Mouse (Mus musculus): Measurements from ENCODE around the gene Fbxw5. TPM values are rescaled to one million over a fixed set of nuclear protein-coding genes. Genes with fewer than 3 reads are reported as not detected.

Fbxw5 gene
- total RNA-seq, 2 experiments from 2014 or later = 112 to 127 TPM

DNA sequence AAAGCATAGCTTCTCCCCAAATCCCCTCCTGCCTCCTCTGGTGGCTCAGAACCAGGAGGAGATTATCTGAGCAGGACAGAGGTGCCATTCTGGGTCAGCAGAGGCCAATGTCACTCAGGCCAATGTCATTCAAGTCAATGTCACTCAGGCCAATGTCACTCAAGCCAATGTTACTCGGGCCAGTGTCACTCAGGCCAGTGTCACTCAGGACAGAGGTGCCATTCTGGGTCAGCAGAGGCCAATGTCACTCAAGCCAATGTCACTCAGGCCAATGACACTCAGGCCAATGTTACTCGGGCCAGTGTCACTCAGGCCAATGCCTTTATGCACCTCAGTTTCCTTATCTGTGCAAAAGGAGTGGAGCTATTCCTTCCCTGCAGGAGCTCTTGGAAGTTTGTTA, 28.0 kb upstream of the Fbxw5 start:
- DNase-seq (ENCODE audit: low spot score in 2 of 2) = no peak
- intact Hi-C loops (cut with DNase I) = no loop called here

DNA sequence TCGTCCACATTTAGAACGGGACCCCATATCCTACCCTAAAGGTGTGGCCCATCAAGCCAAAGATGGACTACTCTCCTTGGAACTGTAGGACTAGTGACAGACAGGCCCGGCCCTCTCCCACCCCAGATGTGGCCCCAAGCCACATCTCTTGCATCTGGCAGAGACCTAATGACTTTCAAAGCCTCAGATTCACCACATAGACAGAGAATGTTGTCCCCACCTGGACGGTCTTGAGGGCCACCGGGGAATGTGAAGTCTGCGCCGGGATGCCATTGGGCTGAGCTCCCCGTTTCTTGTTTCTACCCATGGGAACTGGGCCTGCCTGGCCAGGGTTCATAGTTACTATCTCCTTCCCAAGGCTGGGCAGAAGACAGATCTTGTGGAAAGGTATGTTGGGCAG, 23.0 kb upstream of the Fbxw5 start:
- intact Hi-C loops (cut with DNase I) = no loop called here
- DNase-seq (ENCODE audit: low spot score in 2 of 2) = no peak

DNA sequence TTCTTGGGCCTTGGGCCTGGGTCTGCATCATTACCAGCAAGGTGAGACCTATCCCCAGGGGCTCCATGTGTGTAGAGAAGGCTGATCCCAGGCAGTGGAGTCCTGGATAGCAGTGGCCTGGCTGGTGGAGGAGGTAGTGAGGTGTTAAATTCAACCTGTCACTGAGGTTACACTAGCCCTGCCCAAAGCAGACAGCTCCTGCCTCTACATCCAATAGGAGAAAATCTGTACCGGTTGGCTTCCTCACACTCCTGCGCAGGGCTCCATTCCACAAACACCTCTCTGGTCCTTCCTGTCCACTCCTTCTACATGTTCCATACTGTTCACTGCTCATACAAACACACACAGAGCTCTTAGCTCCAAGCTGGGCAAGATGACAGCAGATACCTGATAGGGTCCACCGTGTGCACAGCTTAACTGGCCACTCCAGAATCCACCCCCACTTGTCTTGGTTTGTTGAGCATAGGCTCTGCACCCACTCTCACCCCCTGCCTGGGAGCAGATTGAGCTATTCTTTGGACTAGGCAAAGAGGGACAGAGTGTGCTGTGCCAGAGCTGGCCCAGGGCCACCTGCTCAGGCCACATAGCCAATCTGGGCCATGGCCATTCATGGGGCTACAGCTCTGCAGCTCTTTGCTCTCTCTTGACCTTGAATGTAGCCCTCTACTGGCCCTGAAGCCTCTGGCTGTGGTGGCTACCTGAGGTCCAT, 22.4 kb upstream of the Fbxw5 start:
- intact Hi-C loops (cut with DNase I) = no loop called here
- DNase-seq (ENCODE audit: low spot score in 2 of 2) = no peak

DNA sequence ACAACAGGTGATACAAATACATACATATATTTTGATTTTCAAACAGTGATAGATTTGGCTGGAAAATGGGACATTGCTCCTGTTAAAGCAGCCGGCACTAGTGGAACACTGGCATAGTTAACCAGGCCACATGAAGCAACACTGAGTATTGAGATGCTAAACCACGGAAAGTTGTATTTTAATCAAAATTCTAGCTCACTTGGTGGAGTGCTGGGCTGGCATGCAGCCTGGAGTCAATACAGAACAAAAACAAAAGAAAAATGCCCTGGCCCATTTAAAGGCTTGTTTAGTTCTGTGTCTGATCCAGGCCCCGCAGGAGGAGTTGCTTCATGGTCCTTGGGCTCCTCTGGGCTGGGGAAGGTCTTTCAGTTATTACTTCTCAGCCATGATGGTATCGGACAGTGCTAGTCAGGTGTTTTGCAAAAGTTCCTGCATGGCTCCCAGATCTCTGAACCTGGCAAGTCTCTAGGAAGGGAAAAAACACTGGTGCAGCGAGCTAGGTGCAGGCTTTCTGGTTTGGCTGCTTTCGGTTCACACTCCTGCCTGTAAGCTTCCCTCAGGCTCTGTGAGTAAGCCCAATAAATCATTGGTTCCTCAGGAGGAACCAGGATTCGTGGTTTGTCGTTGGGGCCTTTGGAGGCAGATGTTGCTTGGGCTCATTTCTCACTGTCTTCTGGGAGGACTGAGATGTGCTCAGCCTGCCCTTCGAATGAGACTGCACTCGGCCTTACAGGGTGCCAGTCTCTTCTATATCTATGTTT, 20.8 kb upstream of the Fbxw5 start:
- intact Hi-C loops (cut with DNase I) = loop anchor here (10.0 kb wide), 1 partner anchor 55 kb away; the partner anchor contains the start of genes Abca2 and Fut7
- DNase-seq (ENCODE audit: low spot score in 2 of 2) = no peak

DNA sequence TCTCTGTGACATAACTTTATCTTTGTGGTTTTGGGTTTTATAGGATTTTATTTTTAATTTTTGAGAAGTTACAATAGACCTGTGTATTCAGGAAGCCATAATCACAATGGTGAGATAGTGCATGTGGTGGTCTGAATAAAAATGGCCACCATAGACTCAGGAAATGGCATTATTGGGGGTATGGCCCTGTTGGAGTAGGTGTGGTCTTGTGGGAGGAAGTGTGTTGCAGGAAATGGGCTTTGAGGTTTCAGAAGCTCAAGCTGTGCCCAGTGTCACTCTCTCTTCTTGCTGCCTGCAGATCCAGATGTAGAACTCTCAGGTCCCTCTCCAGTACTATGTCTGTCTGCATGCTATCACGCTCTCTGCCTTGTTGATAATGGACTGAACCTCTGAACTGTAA, 20.0 kb upstream of the Fbxw5 start:
- DNase-seq (ENCODE audit: low spot score in 2 of 2) = no peak
- intact Hi-C loops (cut with DNase I) = loop anchor here (10.0 kb wide), 1 partner anchor 56 kb away; the partner anchor contains the start of genes Abca2 and Fut7

DNA sequence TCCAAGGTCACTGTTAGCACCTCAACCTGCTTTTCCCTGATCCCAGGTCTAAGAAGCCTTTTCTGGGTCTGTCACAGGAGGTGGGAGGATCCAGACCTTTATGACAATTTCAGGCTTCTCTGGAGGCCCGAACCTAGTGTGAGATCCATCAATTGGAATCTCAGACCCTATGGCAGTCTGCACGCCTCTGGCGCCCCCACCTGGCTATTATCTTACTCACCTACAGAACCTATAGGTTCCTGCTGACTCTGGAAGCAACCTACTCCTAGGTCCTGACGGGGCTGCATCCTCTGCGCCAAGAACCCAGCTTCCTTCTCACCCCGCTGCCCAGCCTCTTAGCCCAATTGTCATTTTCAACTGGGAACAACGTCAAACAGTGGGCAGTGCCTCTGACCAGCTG, 17.6 kb upstream of the Fbxw5 start:
- intact Hi-C loops (cut with DNase I) = loop anchor here (10.0 kb wide), 1 partner anchor 58 kb away; the partner anchor contains the start of genes Abca2 and Fut7
- no peak for DNase-seq (ENCODE audit: low spot score in 2 of 2)

DNA sequence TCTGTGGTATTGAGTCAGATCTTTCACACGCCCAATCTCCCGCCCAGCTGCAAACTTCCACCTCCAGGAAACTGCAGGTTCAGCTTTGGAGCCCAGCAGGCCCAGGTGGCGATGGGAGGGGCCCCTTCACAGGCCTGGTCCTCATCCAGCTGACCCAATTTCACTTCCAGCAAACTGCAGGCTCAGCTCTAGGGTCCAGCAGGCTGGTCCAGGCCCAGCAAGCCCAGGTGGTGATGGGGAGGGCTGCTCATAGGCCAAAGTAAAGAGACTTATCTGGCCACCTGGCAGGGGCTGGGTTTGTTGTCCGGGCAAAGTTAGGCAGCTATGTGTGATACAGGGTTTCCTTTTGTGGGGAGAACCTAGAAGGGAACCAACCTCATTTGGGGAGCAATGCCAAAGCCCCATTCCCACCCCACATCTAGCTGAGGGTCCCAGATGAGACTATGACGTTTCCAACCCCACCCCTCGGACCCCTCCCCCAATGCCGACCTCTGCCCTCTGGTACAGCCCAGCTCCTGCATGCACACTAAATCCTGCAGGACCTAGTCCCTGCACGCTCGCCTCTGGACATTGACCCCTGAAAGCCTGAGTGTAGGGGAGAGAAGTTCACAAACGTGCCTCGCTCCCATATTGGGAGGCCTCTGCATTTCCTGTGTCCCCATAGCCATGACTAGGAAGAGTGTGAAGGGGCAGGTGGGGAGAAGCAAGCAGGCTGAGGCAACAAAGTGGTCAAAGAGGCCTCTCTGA, 15.5 kb upstream of the Fbxw5 start:
- intact Hi-C loops (cut with DNase I) = loop anchor here (10.0 kb wide), 1 partner anchor 60 kb away; the partner anchor contains the start of genes Abca2 and Fut7

DNA sequence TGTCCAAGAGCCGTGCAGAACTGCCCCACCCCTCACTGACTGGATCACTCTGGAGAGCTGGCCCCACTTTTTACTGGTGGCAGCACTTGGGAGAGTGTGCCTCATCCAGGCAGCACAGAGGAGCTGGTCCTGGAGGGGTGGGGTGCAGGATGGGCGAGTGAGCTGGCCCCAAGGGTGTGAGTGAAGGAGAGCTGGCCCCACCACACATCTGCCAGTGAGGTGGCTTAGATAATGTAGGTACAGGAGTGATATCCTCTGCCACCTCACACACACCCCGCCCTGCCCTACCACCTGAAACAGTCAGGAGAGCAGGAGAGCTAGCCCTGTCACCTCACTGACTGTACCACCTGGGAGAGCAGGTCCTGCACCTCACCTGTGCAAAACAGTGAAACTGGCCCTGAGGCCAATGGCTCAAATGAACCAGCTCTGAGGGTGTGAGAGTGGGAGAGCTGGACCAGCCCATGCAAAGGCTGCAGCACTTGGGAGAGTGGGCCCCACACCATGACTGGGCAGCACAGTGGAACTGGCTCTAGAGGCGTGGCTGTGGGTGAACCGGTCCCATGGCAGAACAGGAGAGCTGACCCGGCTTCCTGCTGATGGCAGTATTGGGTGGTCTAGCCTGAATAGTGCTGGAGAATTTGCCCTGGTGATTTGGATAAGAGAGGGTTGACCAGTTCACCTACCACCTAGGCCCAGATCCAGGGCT, 12.4 kb upstream of the Fbxw5 start:
- no peak for DNase-seq (ENCODE audit: low spot score in 2 of 2)
- intact Hi-C loops (cut with DNase I) = loop anchor here (10.0 kb wide), 1 partner anchor 63 kb away; the partner anchor contains the start of genes Abca2 and Fut7

More for the DNA sequence above, 15.5 kb upstream of the Fbxw5 start:
- DNase-seq (ENCODE audit: low spot score in 2 of 2) = no peak

DNA sequence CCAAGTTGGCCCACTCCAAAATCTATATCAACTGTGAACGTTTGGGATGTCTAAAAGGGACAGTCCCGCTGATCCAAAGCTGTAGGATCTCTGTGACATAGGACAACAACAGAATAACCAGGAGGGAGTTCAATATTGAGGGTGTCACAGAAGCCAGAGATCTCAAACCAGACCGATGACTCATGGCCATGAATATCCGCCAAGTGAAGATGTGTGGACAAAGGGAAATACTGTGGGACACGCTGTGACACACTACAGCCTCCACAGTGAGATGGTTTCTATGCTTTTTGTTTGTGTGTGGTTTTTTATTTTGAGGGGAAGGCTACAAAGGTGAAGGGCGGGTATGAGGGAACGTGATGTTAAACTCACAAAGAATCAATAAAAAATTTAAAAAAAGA, 11.9 kb upstream of the Fbxw5 start:
- intact Hi-C loops (cut with DNase I) = loop anchor here (10.0 kb wide), 1 partner anchor 64 kb away; the partner anchor contains the start of genes Abca2 and Fut7
- no peak for DNase-seq (ENCODE audit: low spot score in 2 of 2)

DNA sequence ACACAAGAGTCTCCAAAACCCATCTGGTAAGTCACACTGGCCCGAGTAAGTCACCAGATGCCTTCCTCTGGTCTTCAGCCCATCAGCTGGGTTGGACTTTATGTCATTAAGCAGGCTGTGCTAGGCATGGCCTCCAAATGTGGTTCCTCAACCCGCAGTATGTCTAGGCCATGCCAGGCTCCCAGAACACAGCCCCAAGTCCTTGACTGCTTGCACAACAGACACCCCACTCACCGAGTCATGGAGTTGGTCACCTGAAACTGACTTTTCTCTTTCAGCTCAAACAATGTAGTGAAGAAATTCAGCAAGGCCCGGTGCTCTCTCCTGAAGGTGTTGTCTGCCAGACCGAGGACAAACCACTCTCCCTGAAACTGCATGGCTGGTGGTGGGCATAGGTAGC, 7.6 kb upstream of the Fbxw5 start:
- intact Hi-C loops (cut with DNase I) = no loop called here
- no peak for DNase-seq (ENCODE audit: low spot score in 2 of 2)

DNA sequence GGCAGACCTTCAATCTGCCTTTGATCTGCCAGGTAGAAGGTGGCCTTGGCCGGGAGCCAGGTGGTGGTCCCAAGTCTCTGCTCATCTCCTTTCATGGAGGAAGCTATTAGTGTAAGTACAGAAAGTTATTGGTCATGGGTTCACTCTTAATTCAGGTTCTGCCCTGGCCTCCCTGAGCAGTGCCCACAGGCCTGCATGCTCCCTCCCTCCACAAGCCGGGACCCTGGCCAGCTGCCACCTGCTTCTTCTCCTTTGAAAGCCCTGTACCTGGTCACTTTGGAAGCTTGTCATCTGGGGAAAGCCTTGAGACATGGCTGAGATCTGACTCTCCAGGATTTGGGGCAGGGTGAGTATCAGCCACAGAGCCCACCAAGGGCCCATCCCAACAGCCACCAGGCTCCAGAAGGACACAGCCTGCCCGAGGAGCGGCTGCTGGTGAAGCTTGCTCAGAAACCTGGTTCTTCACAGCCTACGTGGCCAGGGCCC, 7.0 kb upstream of the Fbxw5 start, which contains the start of gene Lcn12:
TSS of gene Lcn12 (minus strand) at position 436 of the 486 bp plus-strand sequence.
- DNase-seq (ENCODE audit: low spot score in 2 of 2) = no peak
- intact Hi-C loops (cut with DNase I) = no loop called here

DNA sequence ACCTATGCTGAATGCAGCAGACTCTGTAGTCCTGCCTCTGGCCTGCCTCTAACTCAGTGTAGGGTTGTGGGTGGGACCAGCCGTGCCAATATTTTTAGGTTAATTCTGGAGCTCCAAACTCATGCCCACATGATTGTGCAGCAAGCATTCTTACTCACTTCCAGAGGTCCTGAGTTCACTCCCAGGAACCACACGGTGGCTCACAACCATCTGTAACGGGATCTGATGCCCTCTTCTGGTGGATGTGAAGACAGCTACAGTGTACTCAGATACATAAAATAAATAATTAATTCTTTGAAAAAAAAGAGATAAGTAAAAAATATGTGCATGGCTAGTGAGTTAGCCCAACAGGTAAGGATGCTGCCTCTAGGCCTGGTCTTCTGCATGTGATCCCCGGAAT, 4.1 kb upstream of the Fbxw5 start:
- intact Hi-C loops (cut with DNase I) = no loop called here
- peak; percentile 27 to 43 for DNase-seq (ENCODE audit: low spot score in 2 of 2)

DNA sequence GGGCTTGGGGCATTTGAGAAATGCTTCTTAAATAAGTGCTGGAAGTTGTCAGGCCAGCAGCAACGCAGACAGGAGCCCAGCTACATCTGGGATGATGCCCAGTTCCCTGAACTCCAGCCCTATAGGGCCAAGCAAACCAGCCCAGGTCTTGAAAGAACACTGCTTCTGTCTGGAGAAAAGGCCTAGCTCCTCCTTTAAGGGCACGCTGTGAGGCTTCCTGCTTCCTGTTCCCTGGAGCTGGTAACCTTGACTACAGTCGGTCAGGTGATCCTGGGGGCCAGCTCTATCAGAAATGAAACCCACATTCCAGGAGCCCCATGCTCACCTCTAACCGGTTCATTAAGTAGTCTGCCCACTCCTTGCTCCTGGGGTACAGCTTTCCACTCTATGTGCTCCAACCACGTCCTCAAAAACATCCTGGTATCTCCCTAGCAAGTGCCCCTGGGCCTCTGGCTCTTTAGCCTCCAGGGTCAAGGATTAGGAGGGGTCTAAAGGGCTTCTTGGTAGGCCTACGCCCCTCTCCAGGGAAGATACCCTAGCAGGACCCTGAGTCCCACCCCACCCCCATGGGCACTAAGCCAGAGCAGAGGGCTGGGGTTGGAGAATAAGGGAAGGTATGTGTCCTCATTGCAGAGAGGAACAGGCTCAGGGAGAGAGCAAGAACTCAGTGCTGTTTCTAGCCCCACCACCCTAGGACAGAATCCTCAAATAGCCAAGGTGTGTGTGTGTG, 2.5 kb upstream of the Fbxw5 start:
- DNase-seq (ENCODE audit: low spot score in 2 of 2) = no peak
- intact Hi-C loops (cut with DNase I) = no loop called here

DNA sequence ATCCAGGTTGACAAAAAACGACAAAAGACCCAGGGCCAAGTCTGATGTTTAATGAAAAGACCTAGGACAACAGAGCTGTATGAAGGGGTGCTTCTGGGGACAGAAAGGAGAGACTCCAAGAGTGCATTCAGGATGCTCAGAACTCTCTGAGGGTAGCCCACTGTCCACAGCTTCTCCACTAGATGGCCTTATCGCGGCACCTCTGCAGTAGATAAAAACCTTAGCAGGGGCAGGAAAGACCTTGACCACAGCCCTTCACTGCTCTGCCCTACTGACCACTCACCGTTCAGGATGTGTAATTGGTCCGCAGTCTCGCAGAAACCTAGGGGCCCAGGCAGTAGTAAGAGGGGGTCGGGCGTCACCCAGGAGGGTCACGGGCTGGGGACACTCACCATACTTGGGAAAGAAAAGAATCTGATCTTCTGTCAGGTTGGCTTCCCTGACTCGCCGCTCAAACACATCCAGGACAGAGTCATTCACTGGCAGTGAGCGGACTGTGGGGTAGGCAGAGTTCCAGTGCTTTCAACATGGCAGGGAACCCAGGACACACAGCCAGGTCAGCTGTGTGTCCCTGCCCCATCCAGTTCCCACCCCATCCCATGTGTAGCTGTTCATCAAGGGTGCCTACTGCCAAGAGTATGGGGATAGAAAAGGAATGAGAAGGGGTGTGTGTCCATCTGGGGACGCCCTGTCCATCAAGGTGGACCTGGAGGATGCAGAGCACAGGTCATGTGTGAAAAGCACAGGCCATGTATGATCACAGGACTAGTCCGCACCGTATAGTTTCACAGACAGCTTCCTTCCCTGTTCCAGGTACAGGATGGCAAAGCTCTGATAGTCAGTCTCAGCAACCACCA, 1.7 kb upstream of the Fbxw5 start:
- intact Hi-C loops (cut with DNase I) = no loop called here
- DNase-seq (ENCODE audit: low spot score in 2 of 2) = no peak

DNA sequence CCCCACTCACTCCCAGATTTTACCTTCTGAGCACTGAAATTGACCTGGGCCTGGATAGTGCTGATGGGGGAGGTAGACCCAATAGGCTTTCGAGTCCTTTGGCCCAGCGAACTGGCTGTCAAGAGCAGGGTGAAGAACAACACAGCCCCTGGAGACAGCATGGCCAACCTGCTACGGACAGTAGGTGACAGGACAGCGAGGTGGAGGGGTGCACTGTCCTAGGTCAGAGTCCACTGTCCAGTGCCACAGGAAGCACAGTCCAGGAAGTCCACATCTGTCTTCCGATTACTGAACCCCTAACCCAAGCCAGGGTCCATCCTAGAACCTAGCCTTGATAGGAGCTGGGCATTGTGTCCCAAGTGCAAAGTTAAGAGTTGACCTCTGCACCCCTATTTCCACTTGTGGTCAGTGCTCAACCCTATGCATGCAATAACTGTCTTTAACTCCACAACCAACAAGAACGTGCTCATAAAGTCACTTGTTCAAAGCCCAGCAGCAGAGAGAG, 427 bp upstream of the Fbxw5 start:
- intact Hi-C loops (cut with DNase I) = loop anchor here (2.0 kb wide), 2 partner anchors 39 to 71 kb away; partner anchors contain the start of genes Abca2 and Paxx
- DNase-seq (ENCODE audit: low spot score in 2 of 2) = no peak

DNA sequence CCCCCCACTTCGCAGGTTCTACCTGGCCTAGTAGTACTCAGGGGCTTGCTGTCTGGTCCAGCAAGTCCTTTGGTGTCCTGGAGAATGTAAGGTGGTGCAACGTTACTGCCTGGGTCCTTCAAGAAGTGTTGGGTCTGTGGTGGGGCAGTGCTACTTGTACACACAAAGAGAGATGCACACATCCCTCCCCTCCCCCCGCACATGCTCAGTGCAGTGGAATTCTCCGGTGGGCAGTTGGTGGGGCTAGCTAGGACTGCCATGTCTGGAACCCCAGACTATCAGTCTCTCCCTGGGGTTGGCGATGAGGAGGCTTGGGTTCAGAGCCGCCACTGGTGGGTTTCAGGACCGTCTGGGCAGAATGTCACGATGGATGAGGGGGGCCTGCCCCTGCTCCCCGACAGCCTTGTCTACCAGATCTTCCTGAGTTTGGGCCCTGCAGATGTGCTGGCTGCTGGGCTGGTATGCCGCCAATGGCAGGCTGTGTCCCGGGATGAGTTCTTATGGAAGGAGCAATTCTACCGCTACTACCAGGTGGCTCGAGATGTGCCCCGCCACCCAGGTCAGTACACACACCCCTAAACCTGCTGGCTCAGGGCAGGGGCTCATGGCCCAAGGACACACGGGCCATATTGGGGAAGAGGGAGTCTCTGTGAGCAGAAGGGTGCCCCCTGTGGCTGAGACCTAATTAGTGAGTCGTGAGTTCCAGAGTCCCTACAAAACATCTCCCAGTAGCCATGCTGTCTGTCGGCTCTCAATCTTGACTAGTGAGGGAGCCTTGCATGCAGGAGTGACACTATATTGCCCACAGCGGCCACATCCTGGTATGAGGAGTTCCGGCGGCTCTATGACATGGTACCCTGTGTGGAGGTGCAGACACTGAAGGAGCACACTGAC, 1.3 kb downstream of the Fbxw5 start, which contains the start of gene C8g:
TSS of gene C8g (minus strand) at position 127 of the 894 bp plus-strand sequence.
- DNase-seq (ENCODE audit: low spot score in 2 of 2) = no peak
- intact Hi-C loops (cut with DNase I) = loop anchor here (2.0 kb wide), 2 partner anchors 41 to 73 kb away; partner anchors contain the start of genes Abca2 and Paxx
